Mouse (Mus musculus) myocyte (in vitro differentiated cells): ENCODE data around the gene Cap2. TPM values are rescaled to one million over a fixed set of nuclear protein-coding genes. Genes with fewer than 3 reads are reported as not detected.

ENCODE experiments used
- H3K27me3 ChIP-seq: one replicate; pipeline ENCODE4 v1.6.1; 2011; ENCODE audit not compliant: control insufficient read depth, insufficient read depth, insufficient read length
- H3K36me3 ChIP-seq: one replicate; pipeline ENCODE4 v1.6.1; 2011; ENCODE audit not compliant: control insufficient read depth, insufficient read depth
- H3K4me2 ChIP-seq: one replicate; pipeline ENCODE4 v1.6.1; 2011; ENCODE audit warnings: low read depth, control low read depth
- H3K4me3 ChIP-seq: one replicate; pipeline ENCODE4 v1.5.1; 2011; ENCODE audit warnings: mild to moderate bottlenecking, control low read depth, moderate library complexity
- H3K79me2 ChIP-seq: one replicate; pipeline ENCODE4 v1.6.1; 2011; ENCODE audit not compliant: control insufficient read depth, insufficient read depth
- H3ac ChIP-seq: one replicate; pipeline ENCODE4 v1.6.1; 2011; ENCODE audit not compliant: control insufficient read depth, insufficient read length
- CEBPB ChIP-seq: IDR thresholded peaks from 2 replicates; pipeline ENCODE4 v1.6.1; 2011; ENCODE audit warnings: mild to moderate bottlenecking, moderate library complexity; ENCODE audit not compliant: poor library complexity, insufficient read depth, severe bottlenecking
- E2F4 ChIP-seq: IDR thresholded peaks from one replicate; pipeline ENCODE4 v1.6.1; 2011; ENCODE audit warnings: mild to moderate bottlenecking, control low read depth, moderate library complexity; ENCODE audit not compliant: insufficient read depth
- MAX ChIP-seq: IDR thresholded peaks from one replicate; pipeline ENCODE4 v1.6.1; 2011; ENCODE audit warnings: low read depth, mild to moderate bottlenecking, control low read depth
- MYOD1 ChIP-seq, 3 experiments: IDR thresholded peaks; one replicate each; pipeline ENCODE4 v1.6.1; 2011; ENCODE audit warnings: control low read depth in 2 of 3, low read depth in 2 of 3, mild to moderate bottlenecking in 2 of 3, moderate library complexity in 1 of 3; ENCODE audit not compliant: insufficient read length in 2 of 3, control insufficient read depth in 1 of 3
- MYOG ChIP-seq, 3 experiments: IDR thresholded peaks; one replicate each; pipeline ENCODE4 v1.6.1; 2011; ENCODE audit warnings: control low read depth in 2 of 3, low read depth in 2 of 3, mild to moderate bottlenecking in 2 of 3; ENCODE audit not compliant: insufficient read length in 2 of 3, control insufficient read depth in 1 of 3, insufficient read depth in 1 of 3
- POLR2A ChIP-seq: IDR thresholded peaks from one replicate; pipeline ENCODE4 v1.6.1; 2011; ENCODE audit warnings: low read depth, mild to moderate bottlenecking, control low read depth, moderate library complexity; ENCODE audit not compliant: insufficient read length
- POLR2AphosphoS2 ChIP-seq: IDR thresholded peaks from one replicate; pipeline ENCODE4 v1.6.1; 2011; ENCODE audit warnings: low read depth, control low read depth; ENCODE audit not compliant: insufficient read length
- REST ChIP-seq: IDR thresholded peaks from one replicate; pipeline ENCODE4 v1.6.1; 2011; ENCODE audit warnings: mild to moderate bottlenecking, control low read depth, moderate library complexity; ENCODE audit not compliant: insufficient read depth, insufficient read length
- SRF ChIP-seq: IDR thresholded peaks from one replicate; pipeline ENCODE4 v1.6.1; 2011; ENCODE audit warnings: low read depth; ENCODE audit not compliant: control insufficient read depth, insufficient read length
- TCF12 ChIP-seq: IDR thresholded peaks from one replicate; pipeline ENCODE4 v1.6.1; 2011; ENCODE audit warnings: mild to moderate bottlenecking, control low read depth; ENCODE audit not compliant: poor library complexity, insufficient read depth, severe bottlenecking
- TCF3 ChIP-seq: IDR thresholded peaks from one replicate; pipeline ENCODE4 v1.6.1; 2011; ENCODE audit warnings: low read depth, control low read depth; ENCODE audit not compliant: insufficient read length
- USF1 ChIP-seq: IDR thresholded peaks from one replicate; pipeline ENCODE4 v1.6.1; 2011; ENCODE audit warnings: low read depth, mild to moderate bottlenecking, control low read depth, moderate library complexity
- polyA plus RNA-seq: library from polyadenylated mRNA; unstranded; fragments of >200 nt; fragmentation: generic; extraction: Trizol; gene quantifications from one replicate; pipeline ENCODE4 v1.2.1, GENCODE M21; 2012; ENCODE audit warnings: missing spikeins

The Cap2 gene
- polyA plus RNA-seq, 1 experiment = 47.4 TPM

GRCm38 (mm10) chr13:46507944-46508343 lies 6.3 kb downstream of the Cap2 start:
- no peak overlapping the region for H3K4me2 ChIP-seq
- TF ChIP-seq MYOD1 (IDR thresholded peaks at IDR 0.05; ENCODE audit: control insufficient read depth in 1 of 3, insufficient read length in 2 of 3, low read depth in 2 of 3) = peak in 1 of 3 experiments; percentile 10
- TF ChIP-seq MAX = no peak
- no peak for TF ChIP-seq TCF3
- H3K79me2 ChIP-seq = no peaks in the 10 kb centered on the region
- no peak overlapping the region for H3K4me3 ChIP-seq
- no peaks in the 10 kb centered on the region for H3K36me3 ChIP-seq
- H3K27me3 ChIP-seq = no peaks in the 10 kb centered on the region
- H3ac ChIP-seq = no peak overlapping the region

GRCm38 (mm10) chr13:46508823-46509222 lies 7.2 kb downstream of the Cap2 start:
- Histone ChIP-seq H3K4me2 (no peak overlapping the region), H3ac (no peak overlapping the region)

GRCm38 (mm10) chr13:46510460-46510859 lies 8.8 kb downstream of the Cap2 start:
- no peaks in the 10 kb centered on the region for H3K36me3 ChIP-seq
- TF ChIP-seq TCF3 (no peak), USF1 (no peak), REST (no peak), POLR2AphosphoS2 (no peak), MYOG (IDR thresholded peaks at IDR 0.05; ENCODE audit: control insufficient read depth in 1 of 3, insufficient read depth in 1 of 3, insufficient read length in 2 of 3, low read depth in 2 of 3) (no peak), SRF (no peak), TCF12 (no peak), MYOD1 (IDR thresholded peaks at IDR 0.05; ENCODE audit: control insufficient read depth in 1 of 3, insufficient read length in 2 of 3, low read depth in 2 of 3) (no peak), E2F4 (no peak), POLR2A (no peak), CEBPB (no peak), MAX (no peak)

More at GRCm38 (mm10) chr13:46508823-46509222, 7.2 kb downstream of the Cap2 start:
- Histone ChIP-seq H3K79me2 (no peaks in the 10 kb centered on the region), H3K27me3 (no peaks in the 10 kb centered on the region), H3K36me3 (no peaks in the 10 kb centered on the region), H3K4me3 (no peak overlapping the region)
- TF ChIP-seq MAX (no peak), REST (no peak), POLR2AphosphoS2 (no peak), CEBPB (no peak), TCF12 (no peak), E2F4 (no peak), POLR2A (no peak), TCF3 (no peak), USF1 (no peak), MYOD1 (IDR thresholded peaks at IDR 0.05; ENCODE audit: control insufficient read depth in 1 of 3, insufficient read length in 2 of 3, low read depth in 2 of 3) (no peak)

GRCm38 (mm10) chr13:46514484-46514883 lies 12.8 kb downstream of the Cap2 start:
- TF ChIP-seq POLR2A (no peak), TCF3 (no peak)
- no peak overlapping the region for H3K4me2 ChIP-seq
- H3ac ChIP-seq = no peak overlapping the region

More at GRCm38 (mm10) chr13:46510460-46510859, 8.8 kb downstream of the Cap2 start:
- Histone ChIP-seq H3K4me3 (no peak overlapping the region), H3K79me2 (no peaks in the 10 kb centered on the region), H3K4me2 (peak overlapping the region; percentile 42), H3K27me3 (no peaks in the 10 kb centered on the region), H3ac (no peak overlapping the region)

GRCm38 (mm10) chr13:46515120-46515523 lies 13.5 kb downstream of the Cap2 start:
- H3K4me3 ChIP-seq = no peak overlapping the region
- H3K27me3 ChIP-seq = no peaks in the 10 kb centered on the region
- no peak overlapping the region for H3K4me2 ChIP-seq
- TF ChIP-seq POLR2A (no peak), MYOD1 (IDR thresholded peaks at IDR 0.05; ENCODE audit: control insufficient read depth in 1 of 3, insufficient read length in 2 of 3, low read depth in 2 of 3) (no peak), POLR2AphosphoS2 (no peak), MYOG (IDR thresholded peaks at IDR 0.05; ENCODE audit: control insufficient read depth in 1 of 3, insufficient read depth in 1 of 3, insufficient read length in 2 of 3, low read depth in 2 of 3) (no peak), REST (no peak), TCF3 (no peak), USF1 (no peak), E2F4 (no peak)
- H3K79me2 ChIP-seq = no peaks in the 10 kb centered on the region
- H3ac ChIP-seq = no peak overlapping the region
- H3K36me3 ChIP-seq = no peaks in the 10 kb centered on the region

More at GRCm38 (mm10) chr13:46514484-46514883, 12.8 kb downstream of the Cap2 start:
- Histone ChIP-seq H3K79me2 (no peaks in the 10 kb centered on the region), H3K36me3 (no peaks in the 10 kb centered on the region), H3K27me3 (no peaks in the 10 kb centered on the region), H3K4me3 (no peak overlapping the region)

- Histone ChIP-seq H3K36me3 (no peaks in the 10 kb centered on the region), H3K4me2 (no peak overlapping the region), H3K79me2 (no peaks in the 10 kb centered on the region), H3K4me3 (no peak overlapping the region), H3ac (no peak overlapping the region), H3K27me3 (no peaks in the 10 kb centered on the region)
- TF ChIP-seq MYOD1 (IDR thresholded peaks at IDR 0.05; ENCODE audit: control insufficient read depth in 1 of 3, insufficient read length in 2 of 3, low read depth in 2 of 3) = no peak
- no peak for TF ChIP-seq CEBPB
- TF ChIP-seq REST = no peak
- TF ChIP-seq TCF3 = no peak
- TF ChIP-seq E2F4 = no peak
- no peak for TF ChIP-seq POLR2AphosphoS2
- TF ChIP-seq MAX = no peak
- no peak for TF ChIP-seq USF1
- TF ChIP-seq POLR2A = no peak
- no peak for TF ChIP-seq TCF12
- TF ChIP-seq MYOG (IDR thresholded peaks at IDR 0.05; ENCODE audit: control insufficient read depth in 1 of 3, insufficient read depth in 1 of 3, insufficient read length in 2 of 3, low read depth in 2 of 3) = no peak
- TF ChIP-seq SRF = no peak
These were observed 13.9 kb downstream of the Cap2 start for GRCm38 (mm10) chr13:46515524-46515923.
